In the genomic region with DNA sequence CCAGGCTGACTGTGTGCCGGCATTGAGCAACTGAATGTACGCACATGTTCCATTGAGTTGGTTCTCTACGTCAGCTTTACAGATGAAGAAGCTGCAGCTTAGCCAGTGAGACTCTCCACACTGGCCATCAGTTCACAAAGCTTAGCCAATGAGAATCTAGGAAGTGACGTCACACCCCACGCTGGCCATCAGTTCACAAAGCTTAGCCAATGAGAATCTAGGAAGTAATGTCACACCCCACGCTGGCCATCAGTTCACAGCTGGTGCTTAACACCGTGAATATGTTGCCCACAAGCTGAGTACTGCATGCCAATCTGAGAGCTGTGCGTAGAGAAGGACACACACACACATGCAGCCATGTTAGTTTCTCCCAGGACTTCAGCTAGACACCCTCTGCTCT, we compare ENCODE assay signal across 14 mouse cellular contexts.
"Had no signal": no experiment of that assay in that cellular context is flagged by ENCODE, and none has a peak within 500 bp of the region (broad histone marks: within the 10 kb centered on the region; RNA-seq: fewer than 3 reads in every experiment).

No protein-coding gene starts in this region.

- DNase-seq: lung, adult 18-20 months; lung, embryonic 14.5 days; lung, postnatal 10 days; lung, postnatal 4 days; midbrain, embryonic 14.5 days; right cerebral cortex, postnatal 14 days; thymus, adult 2 months; thymus, postnatal 25 days; thymus, postnatal 4 days had no signal

- H3K4me1 ChIP-seq: midbrain, embryonic 10.5 days; neural tube, embryonic 12.5 days had no signal

- H3K9me3 ChIP-seq: midbrain, embryonic 10.5 days; neural tube, embryonic 12.5 days; stomach, embryonic 15.5 days had no signal

- H3K4me3 ChIP-seq: midbrain, embryonic 10.5 days; myocyte; neural tube, embryonic 12.5 days; stomach, embryonic 15.5 days had no signal

- ATAC-seq: midbrain, embryonic 16.5 days had no signal

- H3K27me3 ChIP-seq: neural tube, embryonic 12.5 days; stomach, embryonic 15.5 days had no signal
